ENCODE assay signal across 8 mouse cellular contexts in the genomic region with DNA sequence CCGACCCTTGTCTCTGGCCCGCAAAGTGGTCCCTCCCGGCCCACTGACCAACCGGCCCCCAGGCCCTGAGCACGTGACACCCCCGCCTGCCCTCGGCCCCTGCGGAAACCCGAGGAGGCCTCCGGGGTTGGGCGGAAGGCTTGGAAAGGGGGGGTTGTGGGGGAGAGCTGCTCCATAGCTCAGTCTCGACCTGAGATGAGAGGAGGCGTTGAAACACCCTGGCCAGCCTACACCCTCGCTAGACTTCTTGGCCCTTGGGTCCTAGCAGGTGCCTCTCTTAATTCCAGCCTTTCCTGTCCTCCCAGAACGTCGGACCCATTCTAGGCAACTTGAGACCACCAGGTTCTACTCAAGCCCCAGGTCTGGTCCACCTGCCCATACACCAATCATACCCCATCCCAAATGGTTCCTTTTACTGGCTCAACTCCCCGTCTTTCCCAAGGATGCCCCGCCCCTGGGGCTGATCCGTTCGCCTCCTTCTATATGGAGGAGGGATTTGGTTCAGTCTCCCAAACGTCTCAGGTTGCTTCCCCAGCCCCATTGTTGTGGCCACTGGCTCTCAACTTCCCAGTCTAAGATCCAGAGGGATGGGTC. TPM values are rescaled to one million over a fixed set of nuclear protein-coding genes. Genes with fewer than 3 reads are reported as not detected.
DNase-seq lines count a peak whose midpoint lies in the region; ATAC-seq and TF ChIP-seq lines count a peak whose summit lies in the region.

TSS of gene Mapk12 (minus strand) at position 45 of the 594 bp plus-strand sequence.

- H3K36me3 ChIP-seq in kidney, adult 2 months (ENCODE audit: control insufficient read depth, insufficient read depth, low read length): no peaks in the 10 kb centered on the region
- H3K36me3 ChIP-seq in lung, embryonic 16.5 days (ENCODE audit: control insufficient read depth, insufficient read depth, low read length): no peaks in the 10 kb centered on the region
- no peaks in the 10 kb centered on the region for H3K36me3 ChIP-seq in stomach, embryonic 15.5 days

- peak; percentile 73 for ATAC-seq in lung, embryonic 16.5 days (ENCODE audit: low read depth)
- peak; percentile 48; the same call in 1 of the 2 replicates for ATAC-seq in stomach, embryonic 15.5 days (ENCODE audit: insufficient read depth, low FRiP score, low read depth)
- ATAC-seq in monocyte, adult 5-6 weeks (replicated peaks; ENCODE audit: insufficient number of reproducible peaks, low FRiP score, low TSS enrichment, poor library complexity, severe bottlenecking): no peak

- peak within 1 kb of the TSS; percentile 65 for H3K4me3 ChIP-seq in kidney, adult 2 months (ENCODE audit: insufficient read depth, low read depth, low read length)
- H3K4me3 ChIP-seq in lung, embryonic 16.5 days (ENCODE audit: low read length): peak within 1 kb of the TSS; percentile 60
- H3K4me3 ChIP-seq in stomach, embryonic 15.5 days (replicated peaks): peak within 1 kb of the TSS; percentile 51

- no peaks in the 10 kb centered on the region for H3K27me3 ChIP-seq in kidney, adult 2 months (replicated peaks; ENCODE audit: control insufficient read depth, insufficient read depth, low read length)
- H3K27me3 ChIP-seq in lung, embryonic 16.5 days (ENCODE audit: control insufficient read depth, insufficient read depth, low read depth, low read length): peaks cover 37% of the 10 kb centered on the region
- H3K27me3 ChIP-seq in stomach, embryonic 15.5 days (replicated peaks): peaks cover 60% of the 10 kb centered on the region

- H3K9me3 ChIP-seq in lung, embryonic 16.5 days (ENCODE audit: control insufficient read depth, low read length): no peaks in the 10 kb centered on the region
- no peaks in the 10 kb centered on the region for H3K9me3 ChIP-seq in stomach, embryonic 15.5 days

- no peaks in the 10 kb centered on the region for H3K4me1 ChIP-seq in kidney, adult 2 months (ENCODE audit: control insufficient read depth, insufficient read depth, low read length)
- peaks cover 15% of the 10 kb centered on the region for H3K4me1 ChIP-seq in lung, embryonic 16.5 days (replicated peaks; ENCODE audit: control insufficient read depth, insufficient read depth, low read length)
- peaks cover 14% of the 10 kb centered on the region for H3K4me1 ChIP-seq in stomach, embryonic 15.5 days

- WGBS in kidney, adult 2 months: 3% methylated on average over 21 of the region's 21 CpGs
- under 1% methylated on average over 21 of the region's 21 CpGs for WGBS in lung, embryonic 16.5 days
- under 1% methylated on average over 21 of the region's 21 CpGs for WGBS in stomach, embryonic 15.5 days

- H3K9ac ChIP-seq in lung, embryonic 16.5 days (ENCODE audit: low read length): peak within 1 kb of the TSS; percentile 71
- H3K9ac ChIP-seq in stomach, embryonic 15.5 days: no peak within 1 kb of the TSS; the same call in 1 of the 2 replicates

- TF ChIP-seq CTCF in kidney, adult 2 months (conservative IDR thresholded peaks at IDR 0.05; ENCODE audit: insufficient read depth, insufficient read length, low read depth, low read length): no peak

- H3K4me2 ChIP-seq in lung, embryonic 16.5 days (ENCODE audit: low read depth, low read length): peak within 1 kb of the TSS; percentile 91
- peak within 1 kb of the TSS; percentile 91 for H3K4me2 ChIP-seq in stomach, embryonic 15.5 days

- no peak for TF ChIP-seq POLR2A in kidney, adult 2 months (IDR thresholded peaks at IDR 0.05; ENCODE audit: low read depth, low read length)

- H3K27ac ChIP-seq in kidney, adult 2 months (ENCODE audit: insufficient read depth, low read depth, low read length): peak within 1 kb of the TSS; percentile 36
- H3K27ac ChIP-seq in lung, embryonic 16.5 days (ENCODE audit: low read length): peak within 1 kb of the TSS; percentile 37
- H3K27ac ChIP-seq in stomach, embryonic 15.5 days: no peak within 1 kb of the TSS

- DNase-seq in 3134 (ENCODE audit: extremely low read depth, insufficient read length, low spot score): peak; percentile 51
- DNase-seq in WW6 (ENCODE audit: low read depth, low spot score): peak; percentile 56
- peak; percentile 83 for DNase-seq in embryo, embryonic 11 days
- DNase-seq in heart, adult 8-10 months (ENCODE audit: low spot score): peak; percentile 72
- DNase-seq in kidney, adult 2 months: peak; percentile 75

RNA-seq across cellular contexts. Expression of gene Mapk12, which starts in this region (rescaled TPM):
- total RNA-seq in heart, adult 8-10 months (2022): 10 to 100 TPM; 21.1 to 31.4 (median 28.0) TPM
- polyA plus RNA-seq in kidney, adult 2 months (2012; rRNA removed): 12.7 and 13.9 TPM in 2 replicates
- 12.2 and 13.9 TPM in 2 replicates for polyA plus RNA-seq in lung, embryonic 16.5 days (2015; fragmentation: Nextera tagmentation; extraction: Ambion mirVana)
- 3.8 and 4.7 TPM in 2 replicates for polyA plus RNA-seq in stomach, embryonic 15.5 days (2015; fragmentation: Nextera tagmentation; extraction: Ambion mirVana)
- 0.39 to 5.8 TPM (median 3.7 TPM) in 3 replicates for total RNA-seq in monocyte, adult 5-6 weeks (2017)
